Mouse (Mus musculus): ENCODE data around the gene Ccdc8.

DNA sequence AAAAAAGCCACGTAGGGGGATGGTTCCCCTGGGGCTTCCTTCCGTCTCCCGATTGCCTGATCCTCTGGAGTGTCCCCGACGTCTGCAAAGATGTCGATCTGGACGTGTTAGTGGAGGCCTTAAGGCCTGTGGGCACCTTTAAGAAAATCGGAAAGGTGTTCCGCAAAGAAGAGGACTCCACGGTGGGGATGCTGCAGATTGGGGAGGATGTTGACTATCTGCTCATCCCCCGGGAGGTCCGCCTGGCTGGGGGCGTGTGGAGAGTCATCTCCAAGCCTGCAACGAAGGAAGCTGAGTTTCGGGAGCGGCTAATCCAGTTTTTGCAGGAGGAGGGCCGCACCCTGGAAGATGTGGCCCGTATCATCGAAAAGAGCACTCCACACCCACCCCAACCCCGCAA is 1.9 kb downstream of the Ccdc8 start:
- TF ChIP-seq CTCF (IDR thresholded peaks at IDR 0.05; ENCODE audit: low read depth) = no peak
- TF ChIP-seq EP300 (IDR thresholded peaks at IDR 0.05; ENCODE audit: low read depth) = no peak

Measured in liver, postnatal 0 days (tissue).